Mouse (Mus musculus): ENCODE results near the gene 1110008P14Rik. TPM values are rescaled to one million over a fixed set of nuclear protein-coding genes. Genes with fewer than 3 reads are reported as not detected.

1110008P14Rik gene
- polyA plus RNA-seq, 1 experiment, result 104 TPM

GRCm38 (mm10) chr2:32420647-32421046 lies 38.9 kb upstream of the 1110008P14Rik start:
- TF ChIP-seq MYOD1 (IDR thresholded peaks at IDR 0.05; ENCODE audit: control insufficient read depth, insufficient read length, low read depth), result no peak
- TF ChIP-seq CTCF (IDR thresholded peaks at IDR 0.05; ENCODE audit: control insufficient read depth, insufficient read depth, insufficient read length), result no peak
- no peak for TF ChIP-seq MYOG (IDR thresholded peaks at IDR 0.05; ENCODE audit: control insufficient read depth, extremely low read depth, insufficient read length)
- TF ChIP-seq USF1 (IDR thresholded peaks at IDR 0.05; ENCODE audit: low read depth), result no peak
- no peak for TF ChIP-seq CEBPB (IDR thresholded peaks at IDR 0.05; ENCODE audit: low read depth)
- TF ChIP-seq FOSL1 (IDR thresholded peaks at IDR 0.05; ENCODE audit: insufficient read depth, low read length, poor library complexity, severe bottlenecking), result no peak
- TF ChIP-seq MAX (IDR thresholded peaks at IDR 0.05), result no peak
- peaks cover 17% of the 10 kb centered on the region for H3K79me3 ChIP-seq (ENCODE audit: low read depth)
- H3K4me3 ChIP-seq (ENCODE audit: insufficient read depth, poor library complexity, severe bottlenecking), result no peak overlapping the region
- no peaks in the 10 kb centered on the region for H3K27me3 ChIP-seq (ENCODE audit: control insufficient read depth, insufficient read depth, insufficient read length)
- no peak overlapping the region for H3ac ChIP-seq (ENCODE audit: control insufficient read depth, insufficient read length, low read depth)
- peaks cover 51% of the 10 kb centered on the region for H3K36me3 ChIP-seq (ENCODE audit: control insufficient read depth, insufficient read depth)
- H3K79me2 ChIP-seq (ENCODE audit: control insufficient read depth, insufficient read depth), result peaks cover 43% of the 10 kb centered on the region

GRCm38 (mm10) chr2:32420066-32420608 lies 38.4 kb upstream of the 1110008P14Rik start:
- Histone ChIP-seq H3K4me3 (ENCODE audit: insufficient read depth, poor library complexity, severe bottlenecking) (no peak overlapping the region), H3K36me3 (ENCODE audit: control insufficient read depth, insufficient read depth) (peaks cover 51% of the 10 kb centered on the region), H3ac (ENCODE audit: control insufficient read depth, insufficient read length, low read depth) (no peak overlapping the region), H3K27me3 (ENCODE audit: control insufficient read depth, insufficient read depth, insufficient read length) (no peaks in the 10 kb centered on the region), H3K79me2 (ENCODE audit: control insufficient read depth, insufficient read depth) (peaks cover 38% of the 10 kb centered on the region), H3K79me3 (ENCODE audit: low read depth) (peaks cover 17% of the 10 kb centered on the region)
- TF ChIP-seq CTCF (IDR thresholded peaks at IDR 0.05; ENCODE audit: control insufficient read depth, insufficient read depth, insufficient read length) (no peak), MYOG (IDR thresholded peaks at IDR 0.05; ENCODE audit: control insufficient read depth, extremely low read depth, insufficient read length) (no peak), MYOD1 (IDR thresholded peaks at IDR 0.05; ENCODE audit: control insufficient read depth, insufficient read length, low read depth) (no peak), CEBPB (IDR thresholded peaks at IDR 0.05; ENCODE audit: low read depth) (no peak), FOSL1 (IDR thresholded peaks at IDR 0.05; ENCODE audit: insufficient read depth, low read length, poor library complexity, severe bottlenecking) (no peak), MAX (IDR thresholded peaks at IDR 0.05) (no peak), USF1 (IDR thresholded peaks at IDR 0.05; ENCODE audit: low read depth) (no peak)

- peaks cover 17% of the 10 kb centered on the region for H3K79me3 ChIP-seq (ENCODE audit: low read depth)
- H3K27me3 ChIP-seq (ENCODE audit: control insufficient read depth, insufficient read depth, insufficient read length), result no peaks in the 10 kb centered on the region
- no peak overlapping the region for H3ac ChIP-seq (ENCODE audit: control insufficient read depth, insufficient read length, low read depth)
- peaks cover 51% of the 10 kb centered on the region for H3K36me3 ChIP-seq (ENCODE audit: control insufficient read depth, insufficient read depth)
- TF ChIP-seq FOSL1 (IDR thresholded peaks at IDR 0.05; ENCODE audit: insufficient read depth, low read length, poor library complexity, severe bottlenecking) (no peak), MAX (IDR thresholded peaks at IDR 0.05) (no peak), CEBPB (IDR thresholded peaks at IDR 0.05; ENCODE audit: low read depth) (no peak), MYOD1 (IDR thresholded peaks at IDR 0.05; ENCODE audit: control insufficient read depth, insufficient read length, low read depth) (no peak), USF1 (IDR thresholded peaks at IDR 0.05; ENCODE audit: low read depth) (no peak)
- peaks cover 31% of the 10 kb centered on the region for H3K79me2 ChIP-seq (ENCODE audit: control insufficient read depth, insufficient read depth)
- H3K4me3 ChIP-seq (ENCODE audit: insufficient read depth, poor library complexity, severe bottlenecking), result no peak overlapping the region
Measured at GRCm38 (mm10) chr2:32419359-32419758, 37.6 kb upstream of the 1110008P14Rik start.

GRCm38 (mm10) chr2:32418430-32419151 lies 36.9 kb upstream of the 1110008P14Rik start:
- Histone ChIP-seq H3K4me3 (ENCODE audit: insufficient read depth, poor library complexity, severe bottlenecking) (no peak overlapping the region), H3K79me2 (ENCODE audit: control insufficient read depth, insufficient read depth) (peaks cover 29% of the 10 kb centered on the region), H3K79me3 (ENCODE audit: low read depth) (peaks cover 17% of the 10 kb centered on the region), H3ac (ENCODE audit: control insufficient read depth, insufficient read length, low read depth) (no peak overlapping the region), H3K27me3 (ENCODE audit: control insufficient read depth, insufficient read depth, insufficient read length) (no peaks in the 10 kb centered on the region), H3K36me3 (ENCODE audit: control insufficient read depth, insufficient read depth) (peaks cover 51% of the 10 kb centered on the region)
- TF ChIP-seq MAX (IDR thresholded peaks at IDR 0.05) (no peak), FOSL1 (IDR thresholded peaks at IDR 0.05; ENCODE audit: insufficient read depth, low read length, poor library complexity, severe bottlenecking) (no peak), CTCF (IDR thresholded peaks at IDR 0.05; ENCODE audit: control insufficient read depth, insufficient read depth, insufficient read length) (no peak), MYOG (IDR thresholded peaks at IDR 0.05; ENCODE audit: control insufficient read depth, extremely low read depth, insufficient read length) (no peak), USF1 (IDR thresholded peaks at IDR 0.05; ENCODE audit: low read depth) (no peak), CEBPB (IDR thresholded peaks at IDR 0.05; ENCODE audit: low read depth) (no peak), MYOD1 (IDR thresholded peaks at IDR 0.05; ENCODE audit: control insufficient read depth, insufficient read length, low read depth) (no peak)

GRCm38 (mm10) chr2:32417486-32417885 lies 35.7 kb upstream of the 1110008P14Rik start:
- Histone ChIP-seq H3K27me3 (ENCODE audit: control insufficient read depth, insufficient read depth, insufficient read length) (no peaks in the 10 kb centered on the region), H3ac (ENCODE audit: control insufficient read depth, insufficient read length, low read depth) (no peak overlapping the region), H3K36me3 (ENCODE audit: control insufficient read depth, insufficient read depth) (peaks cover 51% of the 10 kb centered on the region), H3K79me2 (ENCODE audit: control insufficient read depth, insufficient read depth) (peaks cover 18% of the 10 kb centered on the region), H3K79me3 (ENCODE audit: low read depth) (peaks cover 9% of the 10 kb centered on the region), H3K4me3 (ENCODE audit: insufficient read depth, poor library complexity, severe bottlenecking) (no peak overlapping the region)
- TF ChIP-seq MAX (IDR thresholded peaks at IDR 0.05) (no peak), USF1 (IDR thresholded peaks at IDR 0.05; ENCODE audit: low read depth) (no peak), MYOG (IDR thresholded peaks at IDR 0.05; ENCODE audit: control insufficient read depth, extremely low read depth, insufficient read length) (no peak), CTCF (IDR thresholded peaks at IDR 0.05; ENCODE audit: control insufficient read depth, insufficient read depth, insufficient read length) (no peak), CEBPB (IDR thresholded peaks at IDR 0.05; ENCODE audit: low read depth) (no peak), FOSL1 (IDR thresholded peaks at IDR 0.05; ENCODE audit: insufficient read depth, low read length, poor library complexity, severe bottlenecking) (no peak), MYOD1 (IDR thresholded peaks at IDR 0.05; ENCODE audit: control insufficient read depth, insufficient read length, low read depth) (no peak)
